Mouse (Mus musculus) heart, postnatal 0 days (tissue): ENCODE measurements around the gene Tedc1. TPM values are rescaled to one million over a fixed set of nuclear protein-coding genes. Genes with fewer than 3 reads are reported as not detected.

Source experiments
- ATAC-seq: fragments of 200-750 bp; cut with Nextera tagmentation; 2 replicates; pipeline ENCODE4 v1.8.0; 2017; ENCODE audit warnings: low read depth, moderate number of reproducible peaks, moderate library complexity; ENCODE audit not compliant: insufficient read depth
- DNase-seq: peaks from one replicate; pipeline ENCODE4 v3.0.0-alpha.2; 2016; ENCODE audit warnings: low spot score
- H3K27ac ChIP-seq: fragments of 300-500 bp; sonication (generic); 2 replicates; pipeline ENCODE4 v1.5.1; 2014; ENCODE audit warnings: low read depth, mild to moderate bottlenecking
- H3K27me3 ChIP-seq: fragments of 300-500 bp; sonication (generic); 2 replicates; pipeline ENCODE4 v1.6.1; 2014; ENCODE audit warnings: low read length, mixed read lengths; ENCODE audit not compliant: control insufficient read depth, insufficient read depth
- H3K36me3 ChIP-seq: fragments of 300-500 bp; sonication (generic); replicated peaks from 2 replicates; pipeline ENCODE4 v1.6.1; 2014; ENCODE audit warnings: low read length, mixed read lengths; ENCODE audit not compliant: control insufficient read depth, insufficient read depth
- H3K4me1 ChIP-seq: fragments of 300-500 bp; sonication (generic); 2 replicates; pipeline ENCODE4 v1.6.1; 2014; ENCODE audit warnings: antibody characterized with exemption; ENCODE audit not compliant: control insufficient read depth, insufficient read depth
- H3K4me2 ChIP-seq: fragments of 300-500 bp; sonication (generic); 2 replicates; pipeline ENCODE4 v1.6.1; 2014; ENCODE audit warnings: low read depth, mild to moderate bottlenecking, low read length, moderate library complexity
- H3K4me3 ChIP-seq: fragments of 300-500 bp; sonication (generic); 2 replicates; pipeline ENCODE4 v1.5.1; 2014; ENCODE audit warnings: low read depth, low read length
- H3K9ac ChIP-seq: fragments of 300-500 bp; sonication (generic); replicated peaks from 2 replicates; pipeline ENCODE4 v1.6.1; 2014; ENCODE audit warnings: low read depth, low read length, mixed read lengths
- H3K9me3 ChIP-seq: fragments of 300-500 bp; sonication (generic); replicated peaks from 2 replicates; pipeline ENCODE4 v1.6.1; 2016; ENCODE audit warnings: low read length; ENCODE audit not compliant: control insufficient read depth
- CTCF ChIP-seq: IDR thresholded peaks from 2 replicates; pipeline ENCODE4 v1.5.1; 2016; ENCODE audit warnings: antibody characterized with exemption, control low read depth, low read depth
- EP300 ChIP-seq: IDR thresholded peaks from 2 replicates; pipeline ENCODE4 v1.6.1; 2016; ENCODE audit warnings: antibody characterized with exemption, low read depth
- WGBS: fragments of 180-500 bp; shearing (Covaris S2); extraction: QIAGEN DNeasy Blood & Tissue Kit; methylation state at CpG from one replicate; pipeline ENCODE4 v1.1.7; 2014; 5-methylcytosine and 5-hydroxymethylcytosine counted together
- polyA plus RNA-seq: library from polyadenylated mRNA; unstranded; fragments of >200 nt; fragmentation: Nextera tagmentation; extraction: Ambion mirVana; gene quantifications from 2 replicates; pipeline ENCODE4 v1.2.1, GENCODE M21; 2015
- total RNA-seq: library from RNA; depleted of rRNA; stranded (reverse); fragments of >200 nt; gene quantifications from 2 replicates; pipeline ENCODE4 v1.2.3, GENCODE M21; 2014; ENCODE audit warnings: low replicate concordance; rRNA removed

The Tedc1 gene
- total RNA-seq, result 6.7 and 16.5 TPM in 2 replicates
- 4.5 and 4.9 TPM in 2 replicates for polyA plus RNA-seq

DNA sequence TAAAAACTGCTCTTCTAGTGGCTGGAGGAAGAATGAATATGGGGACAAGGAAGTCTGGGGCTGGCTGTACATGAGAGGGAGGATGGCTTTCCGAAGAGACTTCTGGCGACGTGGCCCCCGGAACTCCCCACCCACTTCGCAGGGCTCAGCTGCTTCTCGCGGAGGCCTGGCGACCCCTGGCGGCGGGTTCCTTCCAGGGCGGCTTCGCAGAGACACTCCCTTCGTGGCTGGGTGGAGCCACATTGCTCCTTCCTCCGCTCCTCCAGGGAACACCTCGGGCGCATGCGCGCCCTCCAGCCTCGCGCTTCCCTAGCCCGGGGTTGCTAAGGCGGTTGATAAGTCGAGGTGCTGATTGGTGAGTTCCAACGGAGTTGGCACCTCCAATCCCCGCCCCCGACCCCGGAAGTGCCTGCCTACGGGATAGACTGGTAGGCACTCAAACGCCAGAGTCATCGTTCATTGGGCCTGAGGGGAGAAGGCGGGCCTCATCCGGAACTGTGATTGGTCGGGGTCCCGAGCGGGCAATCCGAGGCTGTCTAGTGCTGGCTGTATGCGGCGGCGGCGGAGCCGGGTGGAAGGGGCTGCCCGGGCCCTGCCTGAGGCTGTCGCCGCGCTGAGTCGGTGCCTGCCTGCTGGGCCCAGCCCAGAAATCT, at the start of gene Tedc1:
Gene Tedc1 (plus strand): TSS at position 535 of the 653 bp plus-strand sequence.
- ATAC-seq, result peak; percentile 94
- Histone ChIP-seq H3K4me3 (peak within 1 kb of the TSS; percentile 58), H3K4me2 (peak within 1 kb of the TSS; percentile 90), H3K9ac (peak within 1 kb of the TSS; percentile 61), H3K9me3 (no peaks in the 10 kb centered on the region), H3K4me1 (peaks cover 28% of the 10 kb centered on the region), H3K36me3 (peaks cover 8% of the 10 kb centered on the region; the same call in 1 of the 2 replicates), H3K27me3 (no peaks in the 10 kb centered on the region), H3K27ac (peak within 1 kb of the TSS; percentile 86)
- DNase-seq, result peak; percentile 99
- TF ChIP-seq EP300, result peak; percentile 94
- TF ChIP-seq CTCF, result peak; percentile 100
- WGBS, result under 1% methylated on average over 46 of the region's 46 CpGs

DNA sequence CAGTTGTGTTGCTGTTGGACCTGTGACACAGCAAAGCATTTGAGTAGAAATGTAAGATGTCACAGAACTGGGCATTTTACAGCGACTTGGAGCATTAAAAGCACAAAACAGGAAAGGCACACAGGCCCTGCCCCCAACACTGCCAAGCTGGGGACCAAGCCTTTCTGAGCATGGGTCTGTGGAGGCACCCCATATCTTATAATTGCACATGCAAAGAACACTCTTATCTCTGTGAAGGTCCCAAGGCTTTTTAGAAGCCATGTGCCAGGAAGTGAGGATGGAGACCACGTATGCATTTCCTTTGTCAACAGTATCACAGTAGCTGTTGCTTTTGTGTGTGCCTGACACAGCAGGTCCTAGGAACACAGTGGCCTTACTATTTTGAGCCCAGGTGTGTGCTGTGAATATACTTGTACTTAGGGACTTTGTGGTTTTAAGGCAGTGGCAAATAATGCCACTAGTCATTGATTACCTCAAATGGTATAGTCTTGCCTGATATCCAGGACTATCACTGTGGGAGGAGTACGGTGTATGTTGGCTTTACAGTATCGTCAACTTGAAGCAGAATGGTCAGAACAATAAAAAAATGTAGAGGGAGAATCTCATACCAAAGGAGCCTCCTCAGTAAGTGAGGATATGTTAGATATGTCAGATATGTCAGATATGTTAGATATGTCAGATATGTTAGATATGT, 48.6 kb upstream of the Tedc1 start:
- 63% methylated on average over 4 of the region's 4 CpGs for WGBS
- Histone ChIP-seq H3K4me2 (no peak overlapping the region), H3K4me3 (no peak overlapping the region), H3K27me3 (no peaks in the 10 kb centered on the region), H3K27ac (no peak overlapping the region), H3K9ac (no peak overlapping the region), H3K36me3 (no peaks in the 10 kb centered on the region; the same call in 1 of the 2 replicates), H3K9me3 (no peaks in the 10 kb centered on the region), H3K4me1 (peaks cover 9% of the 10 kb centered on the region; the same call in 1 of the 2 replicates)
- ATAC-seq, result no peak
- TF ChIP-seq EP300 (no peak), CTCF (no peak)
- no peak for DNase-seq

- Histone ChIP-seq H3K9me3 (no peaks in the 10 kb centered on the region), H3K36me3 (peaks cover 5% of the 10 kb centered on the region; the same call in 1 of the 2 replicates), H3K27me3 (no peaks in the 10 kb centered on the region), H3K4me3 (no peak overlapping the region), H3K27ac (no peak overlapping the region), H3K4me2 (no peak overlapping the region), H3K4me1 (peaks cover 9% of the 10 kb centered on the region; the same call in 1 of the 2 replicates), H3K9ac (no peak overlapping the region)
- DNase-seq, result no peak
- no peak for TF ChIP-seq CTCF
- TF ChIP-seq EP300, result no peak
- WGBS, result 77% methylated on average over 17 of the region's 17 CpGs
- no peak for ATAC-seq
These were observed 47.5 kb upstream of the Tedc1 start for GRCm38 (mm10) chr12:113108528-113109283.

DNA sequence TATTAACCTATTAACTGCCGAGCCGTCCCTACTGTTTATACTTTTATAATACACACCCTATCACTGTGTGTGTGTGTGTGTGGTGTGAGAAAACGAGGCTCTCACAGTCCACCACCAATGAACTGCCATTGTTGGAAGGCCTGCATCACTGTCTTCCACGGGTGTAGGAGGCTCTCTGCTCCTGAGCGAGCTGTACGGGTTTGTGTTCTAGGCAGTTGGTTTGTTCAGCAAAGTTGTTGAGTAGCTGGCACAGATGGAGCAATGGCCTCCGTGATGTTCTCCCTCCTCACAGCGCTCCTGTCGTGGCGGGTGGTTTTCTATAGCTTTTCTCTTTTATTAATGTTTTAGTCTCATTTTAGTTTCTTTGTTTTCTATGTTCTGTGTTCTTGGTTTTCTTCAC, 46.4 kb upstream of the Tedc1 start:
- TF ChIP-seq CTCF, result no peak
- TF ChIP-seq EP300, result no peak
- H3K4me1 ChIP-seq, result peaks cover 9% of the 10 kb centered on the region; the same call in 1 of the 2 replicates
- 90% methylated on average over 10 of the region's 10 CpGs for WGBS

DNA sequence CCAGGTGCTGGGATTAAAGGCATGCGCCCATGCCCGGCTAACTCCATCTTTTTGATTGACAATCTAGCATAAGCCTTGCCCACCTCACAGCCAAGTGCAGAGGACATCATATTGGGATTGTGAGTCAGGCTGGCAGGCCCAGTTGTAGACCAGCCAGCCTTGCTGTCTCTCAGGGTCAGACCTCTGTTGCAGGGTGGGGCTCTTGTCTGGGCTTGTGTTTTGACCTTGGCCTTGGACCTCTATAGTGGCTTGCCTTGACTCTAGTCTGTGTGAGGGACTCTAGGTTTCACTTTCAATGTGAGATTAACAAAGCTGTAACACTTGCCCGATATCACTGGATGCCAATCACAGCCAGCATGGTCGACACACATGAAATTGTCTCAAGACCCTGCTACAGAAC, 42.1 kb upstream of the Tedc1 start:
- 83% methylated on average over 4 of the region's 4 CpGs for WGBS
- no peaks in the 10 kb centered on the region for H3K4me1 ChIP-seq
- H3K27ac ChIP-seq, result no peak overlapping the region
- no peaks in the 10 kb centered on the region for H3K9me3 ChIP-seq
- TF ChIP-seq CTCF (no peak), EP300 (no peak)
- no peak overlapping the region for H3K4me2 ChIP-seq
- no peak overlapping the region for H3K9ac ChIP-seq
- H3K4me3 ChIP-seq, result no peak overlapping the region
- ATAC-seq, result no peak
- DNase-seq, result no peak
- H3K36me3 ChIP-seq, result peaks cover 30% of the 10 kb centered on the region
- no peaks in the 10 kb centered on the region for H3K27me3 ChIP-seq

More for the DNA sequence above, 46.4 kb upstream of the Tedc1 start:
- no peak overlapping the region for H3K27ac ChIP-seq
- H3K4me3 ChIP-seq, result no peak overlapping the region
- no peak for DNase-seq
- no peaks in the 10 kb centered on the region for H3K9me3 ChIP-seq
- no peaks in the 10 kb centered on the region for H3K27me3 ChIP-seq
- no peak overlapping the region for H3K4me2 ChIP-seq
- ATAC-seq, result no peak
- no peak overlapping the region for H3K9ac ChIP-seq
- peaks cover 8% of the 10 kb centered on the region; the same call in 1 of the 2 replicates for H3K36me3 ChIP-seq
